Mouse (Mus musculus): ENCODE measurements at regions not wholly inside any gene's neighbourhood (a gene's known extent, or its start where the extent isn't known, plus 50 kb on each side); places are given as distances from the start of the nearest gene placed in this dataset.

DNA sequence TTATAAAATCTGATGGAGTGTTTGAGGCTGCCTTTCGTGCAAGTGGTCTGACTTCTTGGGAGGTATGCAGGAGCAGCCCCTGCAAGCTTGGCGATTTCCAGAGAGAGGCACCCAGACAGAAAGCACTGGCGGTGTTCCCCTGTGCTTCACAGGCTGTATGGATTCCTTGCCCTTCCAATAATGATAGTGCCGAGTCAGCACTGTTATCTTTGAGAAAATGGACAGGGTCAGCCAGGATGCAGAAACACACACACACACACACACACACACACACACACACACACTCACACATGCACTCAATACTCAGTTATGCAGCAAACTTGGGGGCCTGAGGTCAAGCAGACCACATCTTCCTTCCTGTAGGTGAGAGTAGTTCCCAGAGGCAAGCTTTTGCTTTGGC lies 305.7 kb downstream of the Gadd45g start:
- TF ChIP-seq EP300 (optimal IDR thresholded peaks at IDR 0.05), result no peak
- no peak for TF ChIP-seq CTCF (IDR thresholded peaks at IDR 0.05; ENCODE audit: low read depth)
